In the genomic region with DNA sequence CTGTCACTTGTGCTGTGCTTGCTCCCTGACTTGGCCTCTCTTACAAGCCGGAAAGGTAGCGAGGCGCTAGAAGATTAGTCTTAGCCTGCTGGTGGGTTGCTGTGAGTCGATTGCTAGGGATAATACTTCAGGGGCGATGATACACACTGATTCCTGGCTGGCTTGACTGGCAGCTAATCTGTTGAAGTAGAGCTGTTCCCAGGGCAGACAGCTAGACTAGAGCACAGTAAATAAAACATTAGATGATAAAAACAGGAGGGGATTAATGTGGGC, we compare ENCODE assay signal across 11 mouse cellular contexts. TPM values are rescaled to one million over a fixed set of nuclear protein-coding genes. Genes with fewer than 3 reads are reported as not detected.
DNase-seq lines count a peak whose midpoint lies in the region; ATAC-seq and TF ChIP-seq lines count a peak whose summit lies in the region.
"Had no signal": no experiment of that assay in that cellular context is flagged by ENCODE, and none has a peak within 500 bp of the region (broad histone marks: within the 10 kb centered on the region; RNA-seq: fewer than 3 reads in every experiment).

No protein-coding gene starts in this region.

- peak overlapping the region; percentile 79 for H3K27ac ChIP-seq in heart, embryonic 10.5 days
- H3K27ac ChIP-seq in left cerebral cortex, adult 2 months, result peak overlapping the region; percentile 69
- H3K27ac ChIP-seq in embryonic facial prominence, embryonic 15.5 days (replicated peaks), result peak overlapping the region; percentile 73
- peak overlapping the region; percentile 26; the same call in 1 of the 2 replicates for H3K27ac ChIP-seq in liver, postnatal 0 days (ENCODE audit: low read depth)

- no peaks in the 10 kb centered on the region for H3K27me3 ChIP-seq in heart, embryonic 10.5 days (ENCODE audit: insufficient read depth, poor library complexity, severe bottlenecking)
- H3K27me3 ChIP-seq in embryonic facial prominence, embryonic 15.5 days, result no peaks in the 10 kb centered on the region
- no peaks in the 10 kb centered on the region for H3K27me3 ChIP-seq in liver, postnatal 0 days (ENCODE audit: insufficient read depth, low read length)

- no peak for TF ChIP-seq EP300 in liver, postnatal 0 days (IDR thresholded peaks at IDR 0.05; ENCODE audit: low read depth)

- intact Hi-C loops in left cerebral cortex, adult 2 months (cut with DNase I), result no loop called here

- H3K36me3 ChIP-seq in heart, embryonic 10.5 days, result peaks cover 69% of the 10 kb centered on the region
- peaks cover 66% of the 10 kb centered on the region for H3K36me3 ChIP-seq in embryonic facial prominence, embryonic 15.5 days
- peaks cover 50% of the 10 kb centered on the region for H3K36me3 ChIP-seq in liver, postnatal 0 days (replicated peaks; ENCODE audit: insufficient read depth, low read length)

- H3K4me2 ChIP-seq in embryonic facial prominence, embryonic 15.5 days (replicated peaks), result no peak overlapping the region
- H3K4me2 ChIP-seq in liver, postnatal 0 days (ENCODE audit: low read depth, low read length), result no peak overlapping the region
- H3K4me2 ChIP-seq: midbrain, embryonic 11.5 days had no signal

- H3K9ac ChIP-seq in embryonic facial prominence, embryonic 15.5 days, result no peak overlapping the region
- no peak overlapping the region for H3K9ac ChIP-seq in liver, postnatal 0 days (replicated peaks)

- WGBS in heart, embryonic 10.5 days, result 39% methylated on average over 5 of the region's 5 CpGs
- 81% methylated on average over 5 of the region's 5 CpGs for WGBS in embryonic facial prominence, embryonic 15.5 days
- 86% methylated on average over 5 of the region's 5 CpGs for WGBS in liver, postnatal 0 days (ENCODE audit: insufficient replicate concordance)

- H3K4me1 ChIP-seq in heart, embryonic 10.5 days, result peaks cover 46% of the 10 kb centered on the region
- peaks cover 20% of the 10 kb centered on the region for H3K4me1 ChIP-seq in embryonic facial prominence, embryonic 15.5 days
- no peaks in the 10 kb centered on the region; the same call in 1 of the 2 replicates for H3K4me1 ChIP-seq in liver, postnatal 0 days (ENCODE audit: insufficient read depth)

- 0 out of 2 replicates have a peak overlapping the region, but pooled peaks have one; percentile 13 for H3K4me3 ChIP-seq in heart, embryonic 10.5 days
- H3K4me3 ChIP-seq in left cerebral cortex, adult 2 months, result no peak overlapping the region
- no peak overlapping the region for H3K4me3 ChIP-seq in embryonic facial prominence, embryonic 15.5 days (replicated peaks)
- no peak overlapping the region for H3K4me3 ChIP-seq in liver, postnatal 0 days (ENCODE audit: low read depth, low read length)

- DNase-seq in heart, embryonic 10.5 days (ENCODE audit: low spot score), result no peak
- DNase-seq in heart, adult 11 months, result no peak
- no peak for DNase-seq in left cerebral cortex, adult 2 months (ENCODE audit: extremely low spot score in 1 of 2, low spot score in 2 of 2)
- DNase-seq in left cerebral cortex, adult 11 months (ENCODE audit: low spot score), result no peak
- DNase-seq in liver, postnatal 0 days, result no peak
- no peak for DNase-seq in thymus, postnatal 10 days (ENCODE audit: low spot score in 2 of 2)
- DNase-seq in embryo, embryonic 10 days (ENCODE audit: low spot score), result no peak
- DNase-seq: embryo, embryonic 11 days had no signal

- no peak for TF ChIP-seq CTCF in left cerebral cortex, adult 2 months (IDR thresholded peaks at IDR 0.05)
- TF ChIP-seq CTCF in liver, postnatal 0 days (IDR thresholded peaks at IDR 0.05; ENCODE audit: low read depth), result no peak

- ATAC-seq in embryonic facial prominence, embryonic 15.5 days (ENCODE audit: insufficient number of reproducible peaks, low FRiP score, low TSS enrichment, low read depth), result no peak
- ATAC-seq in liver, postnatal 0 days, result no peak

- H3K9me3 ChIP-seq in heart, embryonic 10.5 days, result no peaks in the 10 kb centered on the region
- no peaks in the 10 kb centered on the region for H3K9me3 ChIP-seq in embryonic facial prominence, embryonic 15.5 days (replicated peaks)
- no peaks in the 10 kb centered on the region for H3K9me3 ChIP-seq in liver, postnatal 0 days (ENCODE audit: low read length)

RNA-seq across cellular contexts. Expression of a gene that starts 10.6 kb away (rescaled TPM):
- 21.3 and 48.5 TPM in 2 replicates for polyA plus RNA-seq in heart, embryonic 10.5 days (2016; fragmentation: Nextera tagmentation; extraction: Ambion mirVana)
- total RNA-seq in left cerebral cortex, adult 2 months (2021), result 100 to 1,000 TPM; 195 to 208 TPM
- 45.2 and 49.4 TPM in 2 replicates for polyA plus RNA-seq in embryonic facial prominence, embryonic 15.5 days (2015; fragmentation: Nextera tagmentation; extraction: Ambion mirVana)
- 10.2 and 12.7 TPM in 2 replicates for polyA plus RNA-seq in liver, postnatal 0 days (2015; fragmentation: Nextera tagmentation; extraction: Ambion mirVana)

RNA-seq across cellular contexts. Expression of a gene that starts 14.8 kb away (rescaled TPM):
- polyA plus RNA-seq in heart, embryonic 10.5 days (2016; fragmentation: Nextera tagmentation; extraction: Ambion mirVana), result not detected in 2 replicates
- total RNA-seq in left cerebral cortex, adult 2 months (2021), result not detected
- not detected in 2 replicates for polyA plus RNA-seq in embryonic facial prominence, embryonic 15.5 days (2015; fragmentation: Nextera tagmentation; extraction: Ambion mirVana)
- polyA plus RNA-seq in liver, postnatal 0 days (2015; fragmentation: Nextera tagmentation; extraction: Ambion mirVana), result not detected in 2 replicates
- total RNA-seq: left cerebral cortex, postnatal 14 days had no signal

RNA-seq across cellular contexts. Expression of a gene that starts 23.9 kb away (rescaled TPM):
- 67.8 and 68.2 TPM in 2 replicates for polyA plus RNA-seq in heart, embryonic 10.5 days (2016; fragmentation: Nextera tagmentation; extraction: Ambion mirVana)
- total RNA-seq in left cerebral cortex, adult 2 months (2021), result 10 to 100 TPM; 49.5 to 50.2 TPM
- polyA plus RNA-seq in embryonic facial prominence, embryonic 15.5 days (2015; fragmentation: Nextera tagmentation; extraction: Ambion mirVana), result 133 and 139 TPM in 2 replicates
- polyA plus RNA-seq in liver, postnatal 0 days (2015; fragmentation: Nextera tagmentation; extraction: Ambion mirVana), result 12.8 and 13.2 TPM in 2 replicates

RNA-seq across cellular contexts. Expression of a gene that starts 31.3 kb away (rescaled TPM):
- polyA plus RNA-seq in heart, embryonic 10.5 days (2016; fragmentation: Nextera tagmentation; extraction: Ambion mirVana), result 0.19 and 0.30 TPM in 2 replicates
- under 1 TPM; 0.14 to 0.30 TPM for total RNA-seq in left cerebral cortex, adult 2 months (2021)
- polyA plus RNA-seq in embryonic facial prominence, embryonic 15.5 days (2015; fragmentation: Nextera tagmentation; extraction: Ambion mirVana), result 0.07 and 0.08 TPM in 2 replicates
- polyA plus RNA-seq in liver, postnatal 0 days (2015; fragmentation: Nextera tagmentation; extraction: Ambion mirVana), result not detected in 2 replicates

RNA-seq across cellular contexts. Expression of a gene that starts 35.9 kb away (rescaled TPM):
- 63.8 and 77.5 TPM in 2 replicates for polyA plus RNA-seq in heart, embryonic 10.5 days (2016; fragmentation: Nextera tagmentation; extraction: Ambion mirVana)
- 100 to 1,000 TPM; 268 TPM for total RNA-seq in left cerebral cortex, adult 2 months (2021)
- 82.1 and 82.5 TPM in 2 replicates for polyA plus RNA-seq in embryonic facial prominence, embryonic 15.5 days (2015; fragmentation: Nextera tagmentation; extraction: Ambion mirVana)
- 2.0 and 2.1 TPM in 2 replicates for polyA plus RNA-seq in liver, postnatal 0 days (2015; fragmentation: Nextera tagmentation; extraction: Ambion mirVana)

Comparison
In these comparisons a context has a peak if more than half of its experiments do, and no peak if none do; other contexts are left out.
1. H3K27ac ChIP-seq: peak in every context shown above with its lines; median percentile 79 in heart, embryonic 10.5 days; 73 in embryonic facial prominence, embryonic 15.5 days; 69 in left cerebral cortex, adult 2 months; 26 in liver, postnatal 0 days.